Mouse (Mus musculus) right cerebral cortex, adult 2 months (tissue): ENCODE results near the gene Fam89b.

Experiments used
- DNase-seq, 2 experiments: peaks; one replicate each; pipeline ENCODE4 v3.0.0; 2021 to 2022; ENCODE audit warnings: low spot score in 2 of 2

The Fam89b gene

DNA sequence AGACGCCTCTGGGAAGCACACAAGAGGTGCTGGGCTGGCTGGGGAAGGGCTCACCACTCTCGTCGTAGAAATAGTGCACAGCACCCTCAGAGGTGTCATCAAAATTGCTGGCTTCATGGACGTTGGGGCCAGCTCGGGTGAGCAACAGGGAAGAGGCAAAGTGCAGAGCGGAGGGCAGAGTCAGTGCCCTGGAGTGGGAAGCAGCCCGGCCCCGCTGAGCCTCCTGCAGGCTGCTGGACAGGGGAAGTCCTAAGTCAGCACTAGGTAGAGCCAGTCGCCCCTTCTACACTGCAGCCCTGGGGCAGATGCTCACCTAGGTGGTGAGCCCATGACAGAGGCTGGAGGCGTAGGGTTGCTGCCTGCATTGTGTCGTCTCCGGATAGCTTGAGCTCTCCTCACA lies 45.2 kb downstream of the Fam89b start:
- no peak for DNase-seq

- DNase-seq, result no peak
These were observed 49.0 kb downstream of the Fam89b start for GRCm38 (mm10) chr19:5680432-5680831.
